Mouse (Mus musculus) heart, embryonic 14.5 days (tissue): ENCODE measurements around the gene Rhbdf2. TPM values are rescaled to one million over a fixed set of nuclear protein-coding genes. Genes with fewer than 3 reads are reported as not detected.

Experiments
- ATAC-seq: fragments of 200-750 bp; cut with Nextera tagmentation; 2 replicates; pipeline ENCODE4 v1.8.0; 2017; ENCODE audit warnings: low read depth, moderate TSS enrichment; ENCODE audit not compliant: insufficient number of reproducible peaks, insufficient read depth, low FRiP score
- H3K27ac ChIP-seq, 2 experiments: fragments of 200-500 bp in 1 of 2; fragments of 300-500 bp in 1 of 2; sonication (generic) in 1 of 2; replicated peaks in 1 of 2; 2 replicates each; pipeline ENCODE4 v1.5.1; 2012 to 2014; ENCODE audit warnings: low read depth in 2 of 2, low read length in 2 of 2, control low read depth in 1 of 2, mild to moderate bottlenecking in 1 of 2, mixed read lengths in 1 of 2; ENCODE audit not compliant: control insufficient read depth in 1 of 2, insufficient read depth in 1 of 2
- H3K27me3 ChIP-seq: fragments of 300-500 bp; sonication (generic); 2 replicates; pipeline ENCODE4 v1.6.1; 2014; ENCODE audit warnings: mild to moderate bottlenecking, low read length, control low read depth; ENCODE audit not compliant: control insufficient read depth, insufficient read depth
- H3K36me3 ChIP-seq: fragments of 300-500 bp; sonication (generic); 2 replicates; pipeline ENCODE4 v1.6.1; 2014; ENCODE audit warnings: mild to moderate bottlenecking, control low read depth, low read length, mixed read lengths; ENCODE audit not compliant: control insufficient read depth, insufficient read depth
- H3K4me1 ChIP-seq, 2 experiments: fragments of 200-500 bp in 1 of 2; fragments of 300-500 bp in 1 of 2; sonication (generic) in 1 of 2; 2 replicates each; pipeline ENCODE4 v1.6.1; 2012 to 2014; ENCODE audit warnings: low read length in 2 of 2, control low read depth in 1 of 2, mixed read lengths in 1 of 2; ENCODE audit not compliant: control insufficient read depth in 2 of 2, insufficient read depth in 2 of 2
- H3K4me2 ChIP-seq: fragments of 300-500 bp; sonication (generic); 2 replicates; pipeline ENCODE4 v1.6.1; 2014; ENCODE audit warnings: mild to moderate bottlenecking, low read length
- H3K4me3 ChIP-seq, 2 experiments: fragments of 200-500 bp in 1 of 2; fragments of 300-500 bp in 1 of 2; sonication (generic) in 1 of 2; 2 replicates each; pipeline ENCODE4 v1.5.1; 2012 to 2014; ENCODE audit warnings: low read length in 2 of 2, mild to moderate bottlenecking in 2 of 2, control low read depth in 1 of 2, low read depth in 1 of 2, moderate library complexity in 1 of 2; ENCODE audit not compliant: control insufficient read depth in 1 of 2, insufficient read depth in 1 of 2
- H3K9ac ChIP-seq: fragments of 300-500 bp; sonication (generic); 2 replicates; pipeline ENCODE4 v1.6.1; 2014; ENCODE audit warnings: mild to moderate bottlenecking, low read length
- H3K9me3 ChIP-seq: fragments of 300-500 bp; sonication (generic); 2 replicates; pipeline ENCODE4 v1.6.1; 2016; ENCODE audit warnings: low read length, control low read depth; ENCODE audit not compliant: control insufficient read depth
- WGBS: fragments of 180-500 bp; shearing (Covaris S2); extraction: QIAGEN DNeasy Blood & Tissue Kit; methylation state at CpG from one replicate; pipeline ENCODE4 v1.1.7; 2014; 5-methylcytosine and 5-hydroxymethylcytosine counted together
- polyA plus RNA-seq: library from polyadenylated mRNA; unstranded; fragments of >200 nt; fragmentation: Nextera tagmentation; extraction: Ambion mirVana; gene quantifications from 2 replicates; pipeline ENCODE4 v1.2.1, GENCODE M21; 2014

Rhbdf2 gene
- polyA plus RNA-seq, 1 experiment from 2014 or later: 6.6 TPM

DNA sequence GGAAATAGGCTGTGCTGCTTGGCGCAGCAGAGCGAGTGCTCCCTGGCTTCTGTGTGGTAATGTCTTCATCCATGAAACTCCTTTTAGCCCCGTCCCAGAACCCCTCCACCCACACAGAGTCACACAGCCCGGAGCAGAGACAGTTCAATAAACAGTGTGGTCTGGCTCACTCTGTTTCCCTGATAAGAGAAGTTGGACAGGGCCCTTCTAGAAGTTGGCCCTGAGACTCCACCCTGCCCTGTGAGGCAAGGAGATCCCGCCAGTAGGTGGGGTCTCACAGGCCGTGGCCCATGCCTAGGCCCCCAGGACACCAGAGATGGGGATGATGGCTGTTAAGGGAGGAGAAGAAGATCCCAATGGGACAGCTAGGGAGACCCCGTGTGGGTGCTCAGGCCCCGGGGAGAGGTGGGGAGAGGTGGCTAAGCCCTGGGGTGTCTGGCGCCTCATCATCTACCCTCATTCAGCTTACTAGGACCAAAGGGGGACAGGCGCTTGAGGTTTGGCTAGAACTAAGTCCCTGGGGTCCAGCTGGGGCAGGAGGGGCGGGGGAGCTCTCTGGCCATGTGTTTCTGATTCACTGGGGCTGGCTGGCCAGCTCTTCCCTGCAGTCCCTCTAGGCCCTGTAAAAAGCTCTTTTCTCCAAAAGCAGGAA is 20.6 kb upstream of the Rhbdf2 start:
- peaks cover 24% of the 10 kb centered on the region for H3K27me3 ChIP-seq
- ATAC-seq: 0 out of 2 replicates have a peak, but pooled peaks have one; percentile 18
- peak overlapping the region; percentile 33 to 66; a peak in 3 of 4 replicates for H3K27ac ChIP-seq
- peaks cover 23 to 28% of the 10 kb centered on the region in 2 experiments for H3K4me1 ChIP-seq
- no peak overlapping the region for H3K9ac ChIP-seq
- no peaks in the 10 kb centered on the region for H3K36me3 ChIP-seq
- WGBS: 42% methylated on average over 11 of the region's 11 CpGs
- no peak overlapping the region for H3K4me3 ChIP-seq
- no peaks in the 10 kb centered on the region for H3K9me3 ChIP-seq
- no peak overlapping the region for H3K4me2 ChIP-seq

GRCm38 (mm10) chr11:116646771-116647170 is 20.0 kb upstream of the Rhbdf2 start:
- ATAC-seq: no peak
- peaks cover 23 to 28% of the 10 kb centered on the region in 2 experiments for H3K4me1 ChIP-seq
- H3K27me3 ChIP-seq: peaks cover 17% of the 10 kb centered on the region
- peak overlapping the region in 1 of 2 experiments; percentile 33; a peak in 1 of 4 replicates for H3K27ac ChIP-seq
- WGBS: 86% methylated on average over 7 of the region's 7 CpGs
- no peak overlapping the region for H3K4me2 ChIP-seq
- H3K9me3 ChIP-seq: no peaks in the 10 kb centered on the region
- H3K4me3 ChIP-seq: no peak overlapping the region
- H3K36me3 ChIP-seq: no peaks in the 10 kb centered on the region
- H3K9ac ChIP-seq: no peak overlapping the region

DNA sequence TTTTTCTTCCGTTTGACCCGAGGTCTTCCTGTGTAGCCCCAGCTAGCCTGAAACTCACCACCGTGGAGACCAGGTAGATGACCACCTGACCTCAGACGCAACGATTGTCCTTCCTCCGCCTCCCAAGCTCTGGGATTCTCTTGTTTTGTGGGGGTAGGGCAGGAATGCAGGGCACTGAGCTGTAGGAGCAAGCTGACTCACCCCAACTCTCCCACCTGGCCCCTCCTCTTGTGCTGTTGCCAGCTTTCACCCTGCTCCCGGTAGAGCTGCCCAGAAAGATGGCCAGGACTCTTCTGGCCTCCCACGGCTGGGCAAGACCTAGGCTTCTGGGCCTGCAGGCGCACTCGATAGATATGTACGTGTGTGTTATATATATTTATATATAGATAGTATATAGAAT is 19.3 kb upstream of the Rhbdf2 start:
- no peaks in the 10 kb centered on the region for H3K9me3 ChIP-seq
- 68% methylated on average over 11 of the region's 11 CpGs for WGBS
- no peak overlapping the region for H3K27ac ChIP-seq
- ATAC-seq: no peak
- no peak overlapping the region for H3K9ac ChIP-seq
- H3K36me3 ChIP-seq: no peaks in the 10 kb centered on the region
- H3K4me3 ChIP-seq: no peak overlapping the region
- peaks cover 23 to 28% of the 10 kb centered on the region in 2 experiments for H3K4me1 ChIP-seq
- peaks cover 11% of the 10 kb centered on the region; the same call in 1 of the 2 replicates for H3K27me3 ChIP-seq
- H3K4me2 ChIP-seq: no peak overlapping the region

GRCm38 (mm10) chr11:116645446-116646110 is 18.8 kb upstream of the Rhbdf2 start:
- no peak overlapping the region for H3K9ac ChIP-seq
- no peak overlapping the region for H3K27ac ChIP-seq
- no peaks in the 10 kb centered on the region for H3K36me3 ChIP-seq
- ATAC-seq: no peak
- no peak overlapping the region for H3K4me3 ChIP-seq
- H3K27me3 ChIP-seq: peaks cover 10% of the 10 kb centered on the region; the same call in 1 of the 2 replicates
- H3K4me1 ChIP-seq: peaks cover 23 to 28% of the 10 kb centered on the region in 2 experiments
- H3K4me2 ChIP-seq: no peak overlapping the region
- no peaks in the 10 kb centered on the region for H3K9me3 ChIP-seq
- 60% methylated on average over 8 of the region's 8 CpGs for WGBS

- Histone ChIP-seq H3K27ac (no peak overlapping the region), H3K4me1 (peaks cover 23 to 28% of the 10 kb centered on the region in 2 experiments), H3K4me2 (0 out of 2 replicates have a peak overlapping the region, but pooled peaks have one; percentile 47), H3K9me3 (no peaks in the 10 kb centered on the region), H3K4me3 (no peak overlapping the region), H3K27me3 (peaks cover 5% of the 10 kb centered on the region; the same call in 1 of the 2 replicates), H3K9ac (no peak overlapping the region), H3K36me3 (no peaks in the 10 kb centered on the region)
- ATAC-seq: no peak
- WGBS: 53% methylated on average over 21 of the region's 21 CpGs
Observed at GRCm38 (mm10) chr11:116644225-116645112, 17.6 kb upstream of the Rhbdf2 start.

- peak overlapping the region; percentile 47 for H3K4me2 ChIP-seq
- no peaks in the 10 kb centered on the region for H3K9me3 ChIP-seq
- H3K27ac ChIP-seq: no peak overlapping the region
- H3K27me3 ChIP-seq: peaks cover 5% of the 10 kb centered on the region; the same call in 1 of the 2 replicates
- H3K4me3 ChIP-seq: no peak overlapping the region
- no peaks in the 10 kb centered on the region for H3K36me3 ChIP-seq
- WGBS: 13% methylated on average over 19 of the region's 19 CpGs
- H3K9ac ChIP-seq: no peak overlapping the region
- no peak for ATAC-seq
- H3K4me1 ChIP-seq: peaks cover 23 to 28% of the 10 kb centered on the region in 2 experiments
Observed at GRCm38 (mm10) chr11:116643579-116644224, 16.9 kb upstream of the Rhbdf2 start.
